Mouse (Mus musculus) MEL (cell line): ENCODE measurements at regions not wholly inside any gene's neighbourhood (a gene's known extent, or its start where the extent isn't known, plus 50 kb on each side); places are given as distances from the start of the nearest gene placed in this dataset.
A peak's percentile ranks its signal among the peaks of the same experiment; 100 is the strongest.

Experiments
- DNase-seq: peaks from one replicate; pipeline ENCODE4 v3.0.0; 2011; ENCODE audit warnings: low read depth, low spot score
- H3K27ac ChIP-seq: 2 replicates; pipeline ENCODE4 v1.5.1; 2012; ENCODE audit warnings: low read depth, mild to moderate bottlenecking, control low read depth, low read length, moderate library complexity; ENCODE audit not compliant: control insufficient read depth
- H3K27me3 ChIP-seq, 2 experiments: fragments of 150-350 bp in 1 of 2; sonication (generic) in 1 of 2; 2 replicates each; pipeline ENCODE4 v1.6.1; 2012; ENCODE audit warnings: low read length in 2 of 2, mild to moderate bottlenecking in 2 of 2, improper control_type of control experiment in 1 of 2, moderate library complexity in 1 of 2; ENCODE audit not compliant: insufficient read depth in 2 of 2, control insufficient read depth in 1 of 2
- H3K36me3 ChIP-seq, 2 experiments: 2 replicates each; pipeline ENCODE4 v1.6.1; 2012 to 2014; ENCODE audit warnings: low read length in 2 of 2, improper control_type of control experiment in 1 of 2, inconsistent platforms in 1 of 2, mild to moderate bottlenecking in 1 of 2; ENCODE audit not compliant: insufficient read depth in 2 of 2, control insufficient read depth in 1 of 2
- H3K4me1 ChIP-seq, 2 experiments: fragments of 150-350 bp in 1 of 2; sonication (generic) in 1 of 2; 2 replicates each; pipeline ENCODE4 v1.6.1; 2012; ENCODE audit warnings: low read length in 2 of 2, improper control_type of control experiment in 1 of 2, mild to moderate bottlenecking in 1 of 2; ENCODE audit not compliant: insufficient read depth in 2 of 2, control insufficient read depth in 1 of 2
- H3K4me3 ChIP-seq, 2 experiments: fragments of 150-350 bp in 1 of 2; sonication (generic) in 1 of 2; 2 replicates each; pipeline ENCODE4 v1.5.1; 2012; ENCODE audit warnings: low read depth in 2 of 2, low read length in 2 of 2, mild to moderate bottlenecking in 2 of 2, moderate library complexity in 2 of 2, control low read depth in 1 of 2, improper control_type of control experiment in 1 of 2; ENCODE audit not compliant: control insufficient read depth in 1 of 2, insufficient read depth in 1 of 2
- H3K79me2 ChIP-seq: 2 replicates; pipeline ENCODE4 v1.6.1; 2012; ENCODE audit warnings: mild to moderate bottlenecking, low read length, moderate library complexity; ENCODE audit not compliant: control insufficient read depth, poor library complexity, insufficient read depth
- H3K9ac ChIP-seq: 2 replicates; pipeline ENCODE4 v1.6.1; 2012; ENCODE audit warnings: low read depth, mild to moderate bottlenecking, control low read depth, low read length, moderate library complexity; ENCODE audit not compliant: control insufficient read depth, poor library complexity, severe bottlenecking
- H3K9me3 ChIP-seq: fragments of 150-350 bp; sonication (generic); replicated peaks from 2 replicates; pipeline ENCODE4 v1.6.1; 2012; ENCODE audit warnings: mild to moderate bottlenecking, low read length, improper control_type of control experiment, moderate library complexity; ENCODE audit not compliant: insufficient read depth
- BHLHE40 ChIP-seq: IDR thresholded peaks from 2 replicates; pipeline ENCODE4 v1.6.1; 2012; ENCODE audit warnings: low read depth, mild to moderate bottlenecking, inconsistent platforms, low read length, improper control_type of control experiment, borderline replicate concordance
- CTCF ChIP-seq, 3 experiments: IDR thresholded peaks in 2 of 3; conservative IDR thresholded peaks in 1 of 3; 2 replicates each; pipeline ENCODE4 v1.5.1; 2011 to 2012; ENCODE audit warnings: low read length in 3 of 3, low read depth in 2 of 3, mild to moderate bottlenecking in 2 of 3, improper control_type of control experiment in 1 of 3, inconsistent platforms in 1 of 3, mixed read lengths in 1 of 3, moderate library complexity in 1 of 3; ENCODE audit not compliant: control insufficient read depth in 1 of 3, insufficient read depth in 1 of 3, poor library complexity in 1 of 3, severe bottlenecking in 1 of 3
- E2F4 ChIP-seq: IDR thresholded peaks from 2 replicates; pipeline ENCODE4 v1.6.1; 2011; ENCODE audit warnings: low read depth, low read length, improper control_type of control experiment, borderline replicate concordance
- EP300 ChIP-seq, 2 experiments: IDR thresholded peaks; 2 replicates each; pipeline ENCODE4 v1.6.1; 2011; ENCODE audit warnings: improper control_type of control experiment in 2 of 2, low read length in 2 of 2, low read depth in 1 of 2, mild to moderate bottlenecking in 1 of 2
- ETS1 ChIP-seq: IDR thresholded peaks from 2 replicates; pipeline ENCODE4 v1.6.1; 2012; ENCODE audit warnings: low read depth, mild to moderate bottlenecking, inconsistent platforms, low read length, improper control_type of control experiment, moderate library complexity
- GABPA ChIP-seq: IDR thresholded peaks from 2 replicates; pipeline ENCODE4 v1.6.1; 2012; ENCODE audit warnings: low read depth, mild to moderate bottlenecking, inconsistent platforms, low read length, improper control_type of control experiment, moderate library complexity
- HCFC1 ChIP-seq: IDR thresholded peaks from 2 replicates; pipeline ENCODE4 v1.6.1; 2012; ENCODE audit warnings: low read depth, mild to moderate bottlenecking, inconsistent platforms, low read length, improper control_type of control experiment, moderate library complexity
- MAX ChIP-seq: IDR thresholded peaks from 2 replicates; pipeline ENCODE4 v1.6.1; 2011; ENCODE audit warnings: low read length, improper control_type of control experiment
- MAZ ChIP-seq: IDR thresholded peaks from 2 replicates; pipeline ENCODE4 v1.6.1; 2012; ENCODE audit warnings: low read depth, mild to moderate bottlenecking, inconsistent platforms, low read length, improper control_type of control experiment
- MXI1 ChIP-seq: IDR thresholded peaks from 2 replicates; pipeline ENCODE4 v1.6.1; 2011; ENCODE audit warnings: mild to moderate bottlenecking, low read depth, low read length, improper control_type of control experiment
- MYC ChIP-seq: IDR thresholded peaks from 2 replicates; pipeline ENCODE4 v1.6.1; 2011; ENCODE audit warnings: low read depth, mild to moderate bottlenecking, low read length, improper control_type of control experiment, moderate library complexity
- NELFE ChIP-seq: IDR thresholded peaks from 2 replicates; pipeline ENCODE4 v1.6.1; 2011; ENCODE audit warnings: low read depth, low read length, improper control_type of control experiment
- NRF1 ChIP-seq: IDR thresholded peaks from 2 replicates; pipeline ENCODE4 v1.6.1; 2014; ENCODE audit warnings: low read depth, mild to moderate bottlenecking, inconsistent platforms, low read length, improper control_type of control experiment, moderate library complexity; ENCODE audit not compliant: poor library complexity, insufficient read depth, severe bottlenecking
- POLR2A ChIP-seq, 2 experiments: IDR thresholded peaks; 2 replicates each; pipeline ENCODE4 v1.6.1; 2011 to 2012; ENCODE audit warnings: low read length in 2 of 2, mild to moderate bottlenecking in 2 of 2, control low read depth in 1 of 2, improper control_type of control experiment in 1 of 2, low read depth in 1 of 2, moderate library complexity in 1 of 2; ENCODE audit not compliant: control insufficient read depth in 1 of 2, insufficient read depth in 1 of 2, poor library complexity in 1 of 2
- RAD21 ChIP-seq: IDR thresholded peaks from 2 replicates; pipeline ENCODE4 v1.6.1; 2011; ENCODE audit warnings: mild to moderate bottlenecking, low read depth, low read length, improper control_type of control experiment
- SMC3 ChIP-seq: IDR thresholded peaks from 2 replicates; pipeline ENCODE4 v1.6.1; 2011; ENCODE audit warnings: low read depth, low read length, improper control_type of control experiment
- TAL1 ChIP-seq: IDR thresholded peaks from 2 replicates; pipeline ENCODE4 v1.6.1; 2012; ENCODE audit warnings: mild to moderate bottlenecking, inconsistent platforms, low read length, moderate library complexity, mixed read lengths
- TBP ChIP-seq: IDR thresholded peaks from 2 replicates; pipeline ENCODE4 v1.8.0; 2011; ENCODE audit warnings: low read depth, low read length, improper control_type of control experiment
- TCF12 ChIP-seq: IDR thresholded peaks from 2 replicates; pipeline ENCODE4 v1.6.1; 2014; ENCODE audit warnings: low read depth, mild to moderate bottlenecking, inconsistent platforms, low read length, improper control_type of control experiment, moderate library complexity
- ZC3H11A ChIP-seq: IDR thresholded peaks from 2 replicates; pipeline ENCODE4 v1.6.1; 2012; ENCODE audit warnings: low read depth, mild to moderate bottlenecking, inconsistent platforms, low read length, improper control_type of control experiment
- ZKSCAN1 ChIP-seq: IDR thresholded peaks from 2 replicates; pipeline ENCODE4 v1.6.1; 2012; ENCODE audit warnings: low read depth, mild to moderate bottlenecking, inconsistent platforms, low read length, improper control_type of control experiment, moderate library complexity
- ZNF384 ChIP-seq: IDR thresholded peaks from 2 replicates; pipeline ENCODE4 v1.6.1; 2012; ENCODE audit warnings: low read depth, mild to moderate bottlenecking, inconsistent platforms, low read length, improper control_type of control experiment

- Histone ChIP-seq H3K9ac (no peak overlapping the region), H3K27me3 (peaks cover 0 to 4% of the 10 kb centered on the region in 2 experiments; a peak in 3 of 4 replicates), H3K4me1 (no peaks in the 10 kb centered on the region), H3K27ac (no peak overlapping the region), H3K79me2 (no peaks in the 10 kb centered on the region), H3K36me3 (no peaks in the 10 kb centered on the region), H3K4me3 (no peak overlapping the region), H3K9me3 (no peaks in the 10 kb centered on the region)
- TF ChIP-seq MAZ (no peak), E2F4 (no peak), HCFC1 (no peak), BHLHE40 (no peak)
- no peak for DNase-seq
Observed at GRCm38 (mm10) chr16:93511988-93512387, 91.9 kb downstream of the Setd4 start.

- H3K79me2 ChIP-seq: no peaks in the 10 kb centered on the region
- no peak overlapping the region for H3K27ac ChIP-seq
- H3K36me3 ChIP-seq: no peaks in the 10 kb centered on the region
- H3K9me3 ChIP-seq: no peaks in the 10 kb centered on the region
- no peak overlapping the region for H3K9ac ChIP-seq
- H3K27me3 ChIP-seq: peaks cover 0 to 4% of the 10 kb centered on the region in 2 experiments; a peak in 3 of 4 replicates
- peak; percentile 14 for DNase-seq
- H3K4me1 ChIP-seq: no peaks in the 10 kb centered on the region
- no peak overlapping the region for H3K4me3 ChIP-seq
- TF ChIP-seq SMC3 (peak; percentile 25; the same call in 1 of the 2 replicates), MAX (no peak), CTCF (IDR thresholded peaks at IDR 0.05 in 2 of 3, conservative IDR thresholded peaks at IDR 0.05 in 1 of 3; ENCODE audit: control insufficient read depth in 1 of 3, insufficient read depth in 1 of 3, low read depth in 2 of 3, low read length in 3 of 3, poor library complexity in 1 of 3, severe bottlenecking in 1 of 3) (peak; percentile 26 to 38 (median 29); a peak in 3 of 6 replicates), TCF12 (no peak), TAL1 (no peak)
Observed at GRCm38 (mm10) chr16:93511517-93511916, 92.3 kb downstream of the Setd4 start.

- Histone ChIP-seq H3K9ac (no peak overlapping the region), H3K4me3 (no peak overlapping the region), H3K4me1 (no peaks in the 10 kb centered on the region), H3K36me3 (no peaks in the 10 kb centered on the region), H3K27ac (no peak overlapping the region), H3K27me3 (no peaks in the 10 kb centered on the region), H3K79me2 (no peaks in the 10 kb centered on the region), H3K9me3 (no peaks in the 10 kb centered on the region)
- no peak for TF ChIP-seq ZNF384
- no peak for TF ChIP-seq TBP
- TF ChIP-seq NRF1: no peak
- TF ChIP-seq MXI1: no peak
- no peak for TF ChIP-seq NELFE
- TF ChIP-seq ETS1: no peak
- TF ChIP-seq TCF12: no peak
- TF ChIP-seq ZC3H11A: no peak
- no peak for TF ChIP-seq GABPA
- no peak for TF ChIP-seq MAZ
- no peak for TF ChIP-seq POLR2A (IDR thresholded peaks at IDR 0.05; ENCODE audit: control insufficient read depth in 1 of 2, insufficient read depth in 1 of 2, low read depth in 1 of 2, low read length in 2 of 2, poor library complexity in 1 of 2)
- no peak for TF ChIP-seq SMC3
- no peak for TF ChIP-seq MYC
- TF ChIP-seq ZKSCAN1: no peak
- no peak for TF ChIP-seq EP300 (IDR thresholded peaks at IDR 0.05; ENCODE audit: low read depth in 1 of 2, low read length in 2 of 2)
- no peak for TF ChIP-seq RAD21
- no peak for DNase-seq
Observed at GRCm38 (mm10) chr16:93498800-93499199, 105.1 kb downstream of the Setd4 start.
